Mouse (Mus musculus): ENCODE results near the gene Ncf4.

DNA sequence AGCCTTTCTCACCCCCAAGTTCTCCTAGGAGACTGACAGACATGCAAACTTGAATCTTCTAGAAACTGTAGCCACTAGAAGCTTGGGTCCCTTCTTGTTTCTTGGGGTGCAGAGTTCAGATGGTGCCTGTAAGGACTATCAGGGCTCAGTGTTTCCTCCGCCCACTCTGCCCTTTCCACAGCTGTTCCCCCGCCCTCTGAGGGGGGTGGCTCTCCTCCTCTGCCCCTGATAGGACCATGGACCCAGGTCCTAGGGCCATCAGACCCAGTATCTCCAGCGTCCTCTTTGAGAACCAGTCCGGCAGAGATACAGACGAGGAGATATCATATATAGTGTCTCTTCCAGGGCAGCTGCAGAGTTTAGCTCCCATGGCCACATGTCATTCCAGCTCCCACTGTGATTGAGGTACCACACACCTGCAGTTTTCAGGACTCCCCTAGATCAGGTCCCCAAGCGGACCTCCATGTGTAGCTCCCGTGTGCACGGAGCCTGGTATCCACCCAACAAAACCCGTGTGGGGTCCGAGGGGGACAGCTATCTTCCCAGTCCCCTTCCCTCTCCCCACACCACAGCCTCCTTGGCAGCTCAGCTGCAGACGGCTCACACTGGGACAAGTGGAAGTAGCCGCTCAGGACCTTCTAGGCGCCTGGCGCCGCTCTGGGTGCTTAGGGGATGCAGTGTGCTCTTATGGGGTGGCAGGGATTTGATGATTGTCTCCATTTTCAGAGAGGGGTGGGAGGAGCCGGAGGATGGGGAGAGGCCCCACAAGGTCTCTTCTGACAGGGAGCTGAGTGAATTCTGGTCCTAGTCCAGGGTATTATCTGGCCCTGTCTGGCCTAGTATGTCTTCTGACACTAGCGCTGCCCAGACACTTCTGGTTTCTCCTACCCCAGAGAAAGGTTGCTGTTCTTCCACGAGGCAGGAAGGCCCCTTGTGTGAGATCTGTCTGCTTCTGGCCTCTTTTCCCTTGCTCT lies 1.8 kb downstream of the Ncf4 start:
- TF ChIP-seq GATA1 (IDR thresholded peaks at IDR 0.05; ENCODE audit: low read length) = no peak
- TF ChIP-seq TAL1 (IDR thresholded peaks at IDR 0.05; ENCODE audit: low read length) = no peak

Data from erythroblast, embryonic 14.5 days (primary cell).